Mouse (Mus musculus): ENCODE data around the gene Grik5. TPM values are rescaled to one million over a fixed set of nuclear protein-coding genes. Genes with fewer than 3 reads are reported as not detected.

Gene Grik5
- polyA plus RNA-seq, 1 experiment from 2014 or later, result 4.5 TPM

- 82% methylated on average over 8 of the region's 8 CpGs for WGBS
- no peak overlapping the region for H3K4me3 ChIP-seq
- H3K36me3 ChIP-seq (replicated peaks), result no peaks in the 10 kb centered on the region
- peaks cover 2% of the 10 kb centered on the region; the same call in 1 of the 2 replicates for H3K9me3 ChIP-seq
- no peaks in the 10 kb centered on the region for H3K27me3 ChIP-seq (replicated peaks; ENCODE audit: low read depth, poor library complexity, severe bottlenecking)
- no peak for DNase-seq (ENCODE audit: low spot score)
- no peak overlapping the region for H3K27ac ChIP-seq (replicated peaks)
- no peaks in the 10 kb centered on the region for H3K4me1 ChIP-seq
Observed at GRCm38 (mm10) chr7:24990478-24990877, 81.7 kb downstream of the Grik5 start.

DNA sequence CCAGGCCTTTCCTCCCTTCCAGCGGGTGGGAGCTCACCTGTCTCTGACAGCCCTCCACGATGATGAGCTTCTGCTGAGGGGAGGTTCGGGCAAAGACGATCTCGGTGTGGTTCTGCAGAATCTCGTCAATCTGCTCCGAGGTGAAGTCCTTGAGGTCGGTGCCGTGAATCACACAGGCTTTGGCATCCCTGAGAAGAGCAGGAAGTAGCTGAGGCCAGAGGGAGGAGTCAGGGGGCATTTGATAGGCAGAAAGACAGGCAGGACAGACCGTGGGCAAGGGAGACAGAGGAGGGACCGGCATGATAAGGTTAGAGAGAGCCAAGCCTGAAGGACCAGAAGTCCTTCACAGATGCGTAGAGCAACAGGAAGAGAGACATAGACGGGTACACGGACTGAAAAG is 84.2 kb downstream of the Grik5 start:
- peaks cover 2% of the 10 kb centered on the region; the same call in 1 of the 2 replicates for H3K9me3 ChIP-seq
- no peaks in the 10 kb centered on the region for H3K36me3 ChIP-seq (replicated peaks)
- WGBS, result 88% methylated on average over 14 of the region's 14 CpGs
- H3K27ac ChIP-seq (replicated peaks), result no peak overlapping the region
- H3K27me3 ChIP-seq (replicated peaks; ENCODE audit: low read depth, poor library complexity, severe bottlenecking), result no peaks in the 10 kb centered on the region
- H3K4me1 ChIP-seq, result no peaks in the 10 kb centered on the region
- no peak for DNase-seq (ENCODE audit: low spot score)
- H3K4me3 ChIP-seq, result no peak overlapping the region

DNA sequence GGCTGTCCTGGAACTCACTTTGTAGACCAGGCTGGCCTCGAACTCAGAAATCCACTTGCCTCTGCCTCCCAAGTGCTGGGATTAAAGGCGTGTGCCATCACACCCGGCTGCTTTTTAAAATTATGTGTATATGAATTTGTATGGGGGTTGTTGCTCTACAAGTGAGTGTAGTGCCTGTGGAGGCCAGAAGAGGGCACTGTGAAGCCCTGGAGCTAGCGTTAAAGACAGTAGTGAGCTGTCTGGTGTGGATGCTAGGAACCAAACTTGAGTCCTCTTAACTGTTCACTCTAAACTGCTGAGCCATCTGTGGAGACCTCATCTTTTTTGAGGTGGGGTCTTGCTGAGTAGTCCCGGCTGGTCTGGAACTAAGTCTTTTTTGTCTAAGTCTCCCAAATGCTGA is 86.3 kb downstream of the Grik5 start:
- no peak for DNase-seq (ENCODE audit: low spot score)
- no peaks in the 10 kb centered on the region for H3K36me3 ChIP-seq (replicated peaks)
- no peaks in the 10 kb centered on the region for H3K27me3 ChIP-seq (replicated peaks; ENCODE audit: low read depth, poor library complexity, severe bottlenecking)
- WGBS, result 70% methylated on average over 5 of the region's 5 CpGs
- H3K4me3 ChIP-seq, result no peak overlapping the region
- peaks cover 2% of the 10 kb centered on the region; the same call in 1 of the 2 replicates for H3K9me3 ChIP-seq
- no peak overlapping the region for H3K27ac ChIP-seq (replicated peaks)
- H3K4me1 ChIP-seq, result no peaks in the 10 kb centered on the region

DNA sequence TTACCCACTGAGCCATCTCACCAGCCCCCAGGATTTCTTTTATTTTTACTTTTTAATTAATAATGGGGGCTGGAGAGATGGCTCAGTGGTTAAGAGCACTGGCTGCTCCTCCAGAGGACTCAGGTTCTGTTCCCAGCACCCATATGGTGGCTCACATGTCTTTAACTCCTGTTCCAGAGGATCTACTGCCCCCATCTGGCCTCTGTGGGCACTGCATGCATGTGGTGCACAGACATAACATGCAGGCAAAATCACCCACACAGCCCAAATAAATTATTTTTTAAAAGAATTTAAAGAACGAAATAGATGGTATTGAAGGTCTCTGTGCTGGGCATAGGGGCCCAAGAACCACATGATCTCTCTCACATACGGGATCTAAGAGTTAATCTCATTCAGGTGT is 87.8 kb downstream of the Grik5 start:
- H3K4me3 ChIP-seq, result no peak overlapping the region
- 88% methylated on average over 2 of the region's 2 CpGs for WGBS
- DNase-seq (ENCODE audit: low spot score), result no peak
- no peak overlapping the region for H3K27ac ChIP-seq (replicated peaks)
- H3K36me3 ChIP-seq (replicated peaks), result no peaks in the 10 kb centered on the region
- no peaks in the 10 kb centered on the region for H3K4me1 ChIP-seq
- H3K9me3 ChIP-seq, result peaks cover 2% of the 10 kb centered on the region; the same call in 1 of the 2 replicates
- H3K27me3 ChIP-seq (replicated peaks; ENCODE audit: low read depth, poor library complexity, severe bottlenecking), result no peaks in the 10 kb centered on the region

DNA sequence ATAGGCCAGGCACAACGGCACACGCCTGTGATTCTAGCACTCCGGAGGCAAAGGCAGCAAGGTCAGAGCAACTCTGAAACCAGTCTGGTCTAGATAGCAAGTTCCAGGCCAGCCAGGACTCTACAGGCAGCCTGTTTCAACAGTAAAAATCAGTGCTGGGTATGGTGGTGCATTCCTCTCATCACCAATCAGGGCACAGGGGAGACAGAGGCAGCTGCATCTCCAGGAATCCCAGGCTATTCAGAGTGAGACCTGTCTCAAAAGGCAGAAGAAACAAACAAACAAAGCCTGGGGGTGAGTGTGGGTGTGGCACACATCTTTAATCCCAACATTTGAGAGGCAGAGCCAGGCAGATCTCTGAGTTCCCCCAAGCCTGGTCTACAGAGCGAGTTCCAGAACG is 88.8 kb downstream of the Grik5 start:
- Histone ChIP-seq H3K27me3 (replicated peaks; ENCODE audit: low read depth, poor library complexity, severe bottlenecking) (no peaks in the 10 kb centered on the region), H3K36me3 (replicated peaks) (no peaks in the 10 kb centered on the region), H3K4me3 (no peak overlapping the region), H3K4me1 (no peaks in the 10 kb centered on the region), H3K9me3 (0 out of 2 replicates have a peak, but pooled peaks cover 5% of the 10 kb centered on the region), H3K27ac (replicated peaks) (no peak overlapping the region)
- 88% methylated on average over 5 of the region's 5 CpGs for WGBS
- no peak for DNase-seq (ENCODE audit: low spot score)

GRCm38 (mm10) chr7:24980439-24980838 is 91.7 kb downstream of the Grik5 start:
- H3K27me3 ChIP-seq (replicated peaks; ENCODE audit: low read depth, poor library complexity, severe bottlenecking), result no peaks in the 10 kb centered on the region
- H3K4me3 ChIP-seq, result no peak overlapping the region
- no peak for DNase-seq (ENCODE audit: low spot score)
- H3K9me3 ChIP-seq, result 0 out of 2 replicates have a peak, but pooled peaks cover 3% of the 10 kb centered on the region
- WGBS, result 84% methylated on average over 7 of the region's 7 CpGs
- H3K4me1 ChIP-seq, result no peaks in the 10 kb centered on the region
- no peak overlapping the region for H3K27ac ChIP-seq (replicated peaks)
- no peaks in the 10 kb centered on the region for H3K36me3 ChIP-seq (replicated peaks)

GRCm38 (mm10) chr7:24978781-24979180 is 93.4 kb downstream of the Grik5 start:
- WGBS, result 86% methylated on average over 7 of the region's 7 CpGs
- Histone ChIP-seq H3K4me1 (no peaks in the 10 kb centered on the region), H3K4me3 (no peak overlapping the region), H3K27me3 (replicated peaks; ENCODE audit: low read depth, poor library complexity, severe bottlenecking) (no peaks in the 10 kb centered on the region), H3K36me3 (replicated peaks) (no peaks in the 10 kb centered on the region), H3K9me3 (0 out of 2 replicates have a peak, but pooled peaks cover 3% of the 10 kb centered on the region), H3K27ac (replicated peaks) (no peak overlapping the region)
- DNase-seq (ENCODE audit: low spot score), result no peak

DNA sequence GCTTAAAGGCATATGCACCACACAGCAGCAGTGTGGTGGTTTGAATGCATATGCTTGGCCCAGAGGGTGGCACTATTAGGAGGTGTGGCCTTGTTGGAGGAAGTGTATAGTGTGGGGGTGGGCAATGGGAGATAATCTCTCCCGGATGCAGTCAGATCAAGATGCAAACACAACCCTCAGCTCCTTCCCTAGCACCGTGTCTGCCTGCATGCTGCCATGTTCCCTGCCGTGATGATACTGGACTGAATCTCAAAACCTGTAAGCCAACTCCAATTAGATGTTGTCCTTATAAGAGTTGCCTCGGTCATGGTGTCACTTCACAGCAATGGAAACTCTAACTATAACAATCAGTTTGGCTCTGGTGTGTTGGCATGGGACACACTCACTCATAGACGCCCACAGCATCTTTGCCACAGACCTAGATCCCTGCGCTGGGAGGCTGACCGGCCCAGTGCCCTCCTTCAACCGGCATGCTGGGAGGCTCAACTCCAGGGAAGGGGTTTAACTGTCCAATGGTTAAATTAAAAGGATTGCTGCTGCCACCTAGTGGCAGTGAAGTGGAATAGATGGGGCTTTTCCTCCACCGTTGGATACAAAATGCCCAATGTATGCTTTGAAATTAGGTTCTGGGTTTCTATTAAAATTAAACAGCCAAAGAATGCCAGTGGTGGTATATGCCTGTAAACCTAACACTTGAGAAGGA is 97.1 kb downstream of the Grik5 start:
- DNase-seq (ENCODE audit: low spot score), result peak; percentile 44
- Histone ChIP-seq H3K27me3 (replicated peaks; ENCODE audit: low read depth, poor library complexity, severe bottlenecking) (no peaks in the 10 kb centered on the region), H3K4me3 (no peak overlapping the region), H3K9me3 (0 out of 2 replicates have a peak, but pooled peaks cover 3% of the 10 kb centered on the region), H3K4me1 (peaks cover 10% of the 10 kb centered on the region), H3K27ac (replicated peaks) (no peak overlapping the region), H3K36me3 (replicated peaks) (no peaks in the 10 kb centered on the region)
- WGBS, result 29% methylated on average over 9 of the region's 9 CpGs

DNA sequence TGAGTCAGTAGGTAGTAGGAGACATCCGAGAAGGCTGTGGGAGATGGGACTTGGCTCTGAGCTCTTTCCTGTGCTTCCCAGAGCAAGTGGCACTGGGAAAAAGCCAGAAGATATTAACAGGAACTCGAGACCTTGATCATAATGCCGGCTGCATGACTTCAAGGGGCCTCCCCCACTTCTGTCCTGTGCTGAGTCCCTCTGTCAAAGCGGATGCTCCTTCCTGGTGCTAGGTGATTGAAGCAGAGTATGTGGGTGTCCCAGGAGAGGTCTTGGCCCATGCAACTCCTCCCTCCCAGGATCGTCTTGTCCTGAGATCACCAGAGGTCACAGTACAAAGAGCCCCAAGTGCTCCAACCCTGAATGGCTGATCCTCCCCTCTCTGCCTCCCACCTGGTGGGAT is 98.2 kb downstream of the Grik5 start:
- H3K36me3 ChIP-seq (replicated peaks), result no peaks in the 10 kb centered on the region
- peaks cover 10% of the 10 kb centered on the region for H3K4me1 ChIP-seq
- H3K27ac ChIP-seq (replicated peaks), result no peak overlapping the region
- no peaks in the 10 kb centered on the region for H3K27me3 ChIP-seq (replicated peaks; ENCODE audit: low read depth, poor library complexity, severe bottlenecking)
- DNase-seq (ENCODE audit: low spot score), result no peak
- no peak overlapping the region for H3K4me3 ChIP-seq
- H3K9me3 ChIP-seq, result 0 out of 2 replicates have a peak, but pooled peaks cover under 1% of the 10 kb centered on the region
- 64% methylated on average over 5 of the region's 5 CpGs for WGBS

GRCm38 (mm10) chr7:24973208-24973607 is 98.9 kb downstream of the Grik5 start:
- Histone ChIP-seq H3K36me3 (replicated peaks) (no peaks in the 10 kb centered on the region), H3K27me3 (replicated peaks; ENCODE audit: low read depth, poor library complexity, severe bottlenecking) (no peaks in the 10 kb centered on the region), H3K4me1 (peaks cover 10% of the 10 kb centered on the region), H3K9me3 (no peaks in the 10 kb centered on the region), H3K27ac (replicated peaks) (no peak overlapping the region), H3K4me3 (no peak overlapping the region)
- no peak for DNase-seq (ENCODE audit: low spot score)
- 81% methylated on average over 4 of the region's 4 CpGs for whole genome bisulfite sequencing

DNA sequence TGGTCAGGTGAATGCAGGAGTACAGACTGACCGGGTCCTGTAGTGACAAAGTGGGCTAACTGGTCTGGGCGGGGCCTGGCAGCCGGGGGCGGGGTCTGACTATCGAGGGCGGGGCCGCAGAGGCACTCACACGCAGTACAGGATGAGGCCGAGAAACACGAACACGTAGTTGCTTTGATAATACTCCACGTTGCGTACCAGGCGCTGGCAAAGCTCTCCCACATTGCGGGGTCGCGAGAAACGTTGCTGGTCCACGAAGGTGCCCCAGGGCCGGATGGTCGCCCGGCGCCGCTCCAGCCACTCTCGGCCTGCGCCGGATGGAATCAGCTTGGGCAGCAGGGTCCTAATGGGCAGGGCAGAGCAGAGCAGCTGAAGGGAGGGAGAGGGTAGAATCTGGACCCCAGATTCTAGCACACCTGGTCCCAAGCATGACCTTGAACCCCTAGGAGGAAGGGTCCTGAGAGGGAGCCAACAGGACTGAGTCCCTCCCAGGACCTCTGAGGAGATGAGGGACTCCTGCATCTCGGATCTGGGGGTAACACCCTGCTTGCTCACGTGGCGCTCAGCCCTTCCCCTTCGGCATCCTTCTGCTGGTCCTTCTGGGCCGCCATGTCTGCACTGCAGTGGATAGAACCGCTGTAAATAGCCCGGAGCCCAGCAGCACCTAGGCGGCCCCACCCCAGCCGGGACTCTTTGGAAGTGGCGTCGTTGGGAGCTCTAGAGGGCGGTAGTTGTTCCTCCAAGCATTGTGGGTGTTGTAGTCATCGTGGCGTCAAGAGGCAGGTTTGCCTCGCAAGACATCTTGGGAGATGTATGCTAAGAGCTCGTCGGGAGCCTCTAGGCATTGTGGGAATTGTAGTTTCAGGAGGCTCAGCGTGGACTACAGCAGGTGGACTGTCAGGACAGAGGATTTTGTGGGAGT is 99.9 kb downstream of the Grik5 start, which contains the start of gene Rabac1:
TSS of gene Rabac1 (minus strand) at position 783 of the 922 bp plus-strand sequence.
- WGBS, result under 1% methylated on average over 45 of the region's 45 CpGs
- Histone ChIP-seq H3K27me3 (replicated peaks; ENCODE audit: low read depth, poor library complexity, severe bottlenecking) (no peaks in the 10 kb centered on the region), H3K9me3 (no peaks in the 10 kb centered on the region), H3K36me3 (replicated peaks) (no peaks in the 10 kb centered on the region), H3K4me1 (peaks cover 10% of the 10 kb centered on the region), H3K27ac (replicated peaks) (peak within 1 kb of the TSS; percentile 80), H3K4me3 (peak within 1 kb of the TSS; percentile 64)
- peak; percentile 87 for DNase-seq (ENCODE audit: low spot score)

- H3K27ac ChIP-seq (replicated peaks), result peak overlapping the region; percentile 80; the same call in 1 of the 2 replicates
- no peaks in the 10 kb centered on the region for H3K27me3 ChIP-seq (replicated peaks; ENCODE audit: low read depth, poor library complexity, severe bottlenecking)
- peak; percentile 74 for DNase-seq (ENCODE audit: low spot score)
- no peaks in the 10 kb centered on the region for H3K36me3 ChIP-seq (replicated peaks)
- 11% methylated on average over 19 of the region's 19 CpGs for WGBS
- peak overlapping the region; percentile 64 for H3K4me3 ChIP-seq
- no peaks in the 10 kb centered on the region for H3K9me3 ChIP-seq
- H3K4me1 ChIP-seq, result peaks cover 10% of the 10 kb centered on the region
Observed at GRCm38 (mm10) chr7:24971261-24971971, 100.7 kb downstream of the Grik5 start.

Data from embryonic facial prominence, embryonic 10.5 days (tissue).